Mouse (Mus musculus) limb, embryonic 15.5 days (tissue): ENCODE measurements around the gene Ptbp1. TPM values are rescaled to one million over a fixed set of nuclear protein-coding genes. Genes with fewer than 3 reads are reported as not detected.
A peak's percentile ranks its signal among the peaks of the same experiment; 100 is the strongest.

Experiments used
- ATAC-seq: fragments of 200-750 bp; cut with Nextera tagmentation; 2 replicates; pipeline ENCODE4 v1.8.0; 2017; ENCODE audit warnings: low read depth, moderate TSS enrichment; ENCODE audit not compliant: insufficient number of reproducible peaks, low FRiP score, low TSS enrichment
- H3K27ac ChIP-seq: fragments of 300-500 bp; sonication (generic); 2 replicates; pipeline ENCODE4 v1.5.1; 2015; ENCODE audit warnings: moderate library complexity, mild to moderate bottlenecking, inconsistent platforms
- H3K27me3 ChIP-seq: fragments of 300-500 bp; sonication (generic); 2 replicates; pipeline ENCODE4 v1.6.1; 2015; ENCODE audit warnings: inconsistent platforms
- H3K36me3 ChIP-seq: fragments of 300-500 bp; sonication (generic); 2 replicates; pipeline ENCODE4 v1.6.1; 2015; ENCODE audit warnings: inconsistent platforms
- H3K4me1 ChIP-seq: fragments of 300-500 bp; sonication (generic); 2 replicates; pipeline ENCODE4 v1.6.1; 2015; ENCODE audit warnings: inconsistent platforms
- H3K4me2 ChIP-seq: fragments of 300-500 bp; sonication (generic); 2 replicates; pipeline ENCODE4 v1.6.1; 2015; ENCODE audit warnings: mild to moderate bottlenecking, inconsistent platforms
- H3K4me3 ChIP-seq: fragments of 300-500 bp; sonication (generic); 2 replicates; pipeline ENCODE4 v1.5.1; 2015; ENCODE audit warnings: mild to moderate bottlenecking, inconsistent platforms
- H3K9ac ChIP-seq: fragments of 300-500 bp; sonication (generic); 2 replicates; pipeline ENCODE4 v1.6.1; 2015; ENCODE audit warnings: inconsistent platforms
- H3K9me3 ChIP-seq: fragments of 300-500 bp; sonication (generic); 2 replicates; pipeline ENCODE4 v1.6.1; 2016; ENCODE audit warnings: inconsistent platforms
- WGBS: fragments of 180-500 bp; shearing (Covaris S2); methylation state at CpG from one replicate; pipeline ENCODE4 v1.1.7; 2015; 5-methylcytosine and 5-hydroxymethylcytosine counted together
- polyA plus RNA-seq: library from polyadenylated mRNA; unstranded; fragments of >200 nt; fragmentation: Nextera tagmentation; extraction: Ambion mirVana; gene quantifications from 2 replicates; pipeline ENCODE4 v1.2.1, GENCODE M21; 2015

Gene Ptbp1
- polyA plus RNA-seq, 1 experiment from 2014 or later, result 303 TPM

DNA sequence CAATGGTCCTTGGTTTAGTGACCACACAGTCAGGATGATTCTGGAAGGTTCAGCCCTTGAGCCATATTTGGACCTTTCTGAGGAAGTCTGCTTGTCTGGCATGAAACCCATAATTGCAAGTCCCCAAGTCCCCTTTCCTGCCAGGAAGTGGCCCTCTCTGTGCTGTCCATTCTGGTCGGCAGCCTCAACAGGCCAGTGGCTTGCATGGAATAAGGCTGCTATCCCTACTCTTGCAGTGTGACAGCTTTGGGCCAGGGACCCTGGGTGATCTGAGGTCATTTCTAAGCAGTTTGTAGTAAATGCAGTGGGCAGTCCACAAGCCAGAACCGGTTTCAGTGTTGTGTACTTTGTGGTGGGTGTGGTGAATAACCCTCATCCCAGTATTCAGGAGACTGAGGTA, 16.1 kb upstream of the Ptbp1 start:
- ATAC-seq, result no peak
- H3K9me3 ChIP-seq, result no peaks in the 10 kb centered on the region
- no peak overlapping the region for H3K4me3 ChIP-seq
- WGBS, result 55% methylated on average over 2 of the region's 2 CpGs
- H3K4me2 ChIP-seq, result no peak overlapping the region
- H3K27me3 ChIP-seq, result no peaks in the 10 kb centered on the region
- H3K4me1 ChIP-seq, result peaks cover 32% of the 10 kb centered on the region
- no peak overlapping the region for H3K9ac ChIP-seq
- no peak overlapping the region for H3K27ac ChIP-seq
- no peaks in the 10 kb centered on the region for H3K36me3 ChIP-seq

DNA sequence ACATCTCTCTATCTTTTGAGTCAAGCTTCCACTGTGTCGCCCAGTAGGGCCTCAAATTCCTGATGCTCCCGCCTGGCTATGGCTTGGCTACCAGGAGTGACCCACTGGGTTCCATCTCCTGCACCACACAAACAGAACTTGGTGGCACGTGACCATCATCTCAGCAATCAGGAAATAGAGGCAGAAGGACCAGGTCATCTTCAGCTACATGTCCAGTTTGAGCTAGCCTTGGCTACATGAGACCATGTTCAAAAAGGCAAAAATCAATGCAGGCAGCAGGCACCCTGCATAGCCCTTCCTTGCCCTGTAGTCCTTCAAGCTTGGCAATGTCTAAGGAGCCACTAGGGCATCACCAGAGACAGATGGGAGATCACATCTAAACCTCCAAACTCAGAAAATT, 14.1 kb upstream of the Ptbp1 start:
- Histone ChIP-seq H3K9me3 (no peaks in the 10 kb centered on the region), H3K4me1 (peaks cover 30% of the 10 kb centered on the region), H3K36me3 (no peaks in the 10 kb centered on the region), H3K4me2 (peak overlapping the region; percentile 69), H3K27ac (peak overlapping the region; percentile 95), H3K27me3 (no peaks in the 10 kb centered on the region), H3K9ac (no peak overlapping the region), H3K4me3 (peak overlapping the region; percentile 39; the same call in 1 of the 2 replicates)
- ATAC-seq, result no peak
- WGBS, result 87% methylated on average over 3 of the region's 3 CpGs

DNA sequence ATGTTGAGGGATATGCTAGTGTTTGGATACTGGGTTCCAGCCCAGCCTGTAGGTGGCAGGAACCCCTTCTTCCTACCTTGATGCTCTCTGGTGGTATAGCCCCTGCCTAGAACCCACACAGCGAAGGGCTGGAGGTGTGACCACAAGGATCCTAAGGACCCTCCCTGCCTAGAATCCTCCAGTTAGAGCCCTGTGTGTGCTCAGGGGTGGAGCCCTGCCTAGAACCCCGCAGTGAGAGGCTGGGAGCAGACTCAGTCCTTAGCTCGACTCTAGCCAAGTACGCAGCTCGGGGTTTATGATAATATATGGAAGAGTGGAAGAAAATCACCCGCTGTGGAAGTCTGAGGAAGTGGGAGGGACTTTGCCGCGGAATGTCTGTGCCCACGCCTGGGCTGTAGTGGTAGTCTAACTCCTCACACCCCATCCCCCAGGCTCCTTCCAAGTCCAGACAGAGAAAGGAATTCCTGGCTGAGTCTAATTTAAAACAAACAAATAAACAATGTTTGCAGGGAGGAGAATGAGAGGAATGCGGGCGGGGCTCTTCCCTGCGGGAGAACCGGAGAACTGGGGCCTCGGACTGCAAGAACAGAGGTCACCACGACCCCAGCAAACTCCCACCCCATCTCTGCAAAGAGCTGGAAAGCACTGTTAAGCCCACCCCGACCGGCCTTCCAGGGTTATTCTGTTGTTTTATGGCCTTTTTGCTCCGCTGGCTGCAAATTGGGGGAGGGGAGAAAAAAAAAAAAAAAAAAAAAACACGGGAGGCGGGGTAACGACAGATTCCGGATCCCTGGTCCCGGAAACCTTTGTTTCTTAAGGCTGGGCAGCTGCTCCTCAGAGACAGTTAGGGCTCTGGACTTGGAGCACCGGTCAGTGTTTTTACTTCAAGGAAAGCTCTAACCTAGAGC, 13.3 kb upstream of the Ptbp1 start:
- WGBS, result 0% methylated on average over 24 of the region's 24 CpGs
- Histone ChIP-seq H3K4me2 (peak overlapping the region; percentile 69), H3K27ac (peak overlapping the region; percentile 95), H3K27me3 (no peaks in the 10 kb centered on the region), H3K4me3 (peak overlapping the region; percentile 39), H3K36me3 (no peaks in the 10 kb centered on the region), H3K4me1 (peaks cover 28% of the 10 kb centered on the region), H3K9me3 (no peaks in the 10 kb centered on the region), H3K9ac (peak overlapping the region; percentile 26; the same call in 1 of the 2 replicates)
- ATAC-seq, result peak; percentile 93

DNA sequence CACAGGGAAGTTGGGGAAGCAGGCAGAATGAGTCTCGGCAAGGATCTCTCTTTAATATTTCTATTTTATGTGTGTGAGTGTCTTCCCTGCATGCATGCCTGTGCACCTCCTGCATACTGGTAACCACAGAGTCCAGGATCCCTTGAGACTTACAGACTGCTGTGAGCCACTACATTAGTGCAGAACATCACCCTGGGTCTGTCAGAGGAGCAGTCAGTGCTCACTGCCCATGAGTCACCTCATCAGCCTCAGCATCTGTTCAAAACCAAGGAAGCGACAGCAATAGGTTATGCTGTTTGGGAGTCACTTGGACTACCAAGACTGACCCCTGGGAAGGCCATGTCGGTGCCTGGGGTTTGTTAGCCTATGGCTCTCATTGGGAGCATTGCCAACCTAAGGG, 11.9 kb upstream of the Ptbp1 start:
- no peak overlapping the region for H3K9ac ChIP-seq
- WGBS, result 66% methylated on average over 3 of the region's 3 CpGs
- H3K36me3 ChIP-seq, result no peaks in the 10 kb centered on the region
- peak overlapping the region; percentile 57; the same call in 1 of the 2 replicates for H3K27ac ChIP-seq
- H3K4me3 ChIP-seq, result no peak overlapping the region
- H3K27me3 ChIP-seq, result no peaks in the 10 kb centered on the region
- no peaks in the 10 kb centered on the region for H3K9me3 ChIP-seq
- no peak for ATAC-seq
- H3K4me1 ChIP-seq, result peaks cover 28% of the 10 kb centered on the region
- H3K4me2 ChIP-seq, result no peak overlapping the region

DNA sequence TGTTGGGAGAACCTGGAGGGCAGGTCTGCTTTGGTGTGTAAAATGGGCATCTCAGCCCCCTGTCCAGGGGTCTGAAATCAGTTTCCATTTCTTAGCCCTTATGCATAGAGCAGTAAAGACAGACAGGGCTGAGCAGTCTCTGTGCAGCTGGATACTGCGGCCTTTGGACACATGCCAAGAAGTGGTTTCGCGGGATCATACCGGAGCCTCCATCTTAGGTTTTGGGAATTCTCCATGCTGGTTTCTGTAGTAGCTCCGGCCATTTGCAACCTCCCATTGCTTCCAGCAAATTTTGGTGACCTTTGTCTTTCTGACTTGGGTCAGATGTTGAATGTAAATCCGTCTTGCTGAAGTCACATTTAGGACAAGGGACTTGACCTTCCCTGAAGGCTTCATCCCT, 10.8 kb upstream of the Ptbp1 start:
- H3K9me3 ChIP-seq, result no peaks in the 10 kb centered on the region
- no peaks in the 10 kb centered on the region for H3K27me3 ChIP-seq
- H3K4me3 ChIP-seq, result no peak overlapping the region
- no peak overlapping the region for H3K9ac ChIP-seq
- no peaks in the 10 kb centered on the region for H3K36me3 ChIP-seq
- peak overlapping the region; percentile 35; the same call in 1 of the 2 replicates for H3K27ac ChIP-seq
- H3K4me1 ChIP-seq, result peaks cover 28% of the 10 kb centered on the region
- no peak for ATAC-seq
- 36% methylated on average over 6 of the region's 6 CpGs for WGBS
- H3K4me2 ChIP-seq, result no peak overlapping the region

DNA sequence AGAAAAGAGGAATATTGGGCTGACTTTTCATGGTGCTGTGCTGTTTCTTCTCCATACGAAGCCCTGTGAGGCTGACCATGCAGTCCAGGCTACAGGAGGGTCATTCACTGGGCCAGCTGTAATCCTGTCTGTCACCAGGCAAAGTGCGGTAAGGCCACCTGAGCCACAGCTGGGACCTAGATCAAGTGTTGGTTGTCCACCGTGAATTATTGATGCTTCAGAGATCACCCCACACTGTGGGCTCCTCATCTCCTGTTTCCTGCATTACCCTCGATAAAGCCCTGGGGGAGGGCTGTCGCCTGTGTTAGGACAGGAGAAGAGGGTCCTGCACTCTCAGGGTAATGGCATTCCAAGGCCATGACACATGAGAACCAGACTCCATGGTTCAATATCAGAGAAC, 7.7 kb upstream of the Ptbp1 start:
- Histone ChIP-seq H3K4me1 (peaks cover 17% of the 10 kb centered on the region), H3K36me3 (no peaks in the 10 kb centered on the region), H3K4me2 (no peak overlapping the region), H3K9me3 (no peaks in the 10 kb centered on the region), H3K4me3 (no peak overlapping the region), H3K9ac (no peak overlapping the region), H3K27ac (no peak overlapping the region), H3K27me3 (no peaks in the 10 kb centered on the region)
- ATAC-seq, result no peak
- 54% methylated on average over 5 of the region's 5 CpGs for WGBS

DNA sequence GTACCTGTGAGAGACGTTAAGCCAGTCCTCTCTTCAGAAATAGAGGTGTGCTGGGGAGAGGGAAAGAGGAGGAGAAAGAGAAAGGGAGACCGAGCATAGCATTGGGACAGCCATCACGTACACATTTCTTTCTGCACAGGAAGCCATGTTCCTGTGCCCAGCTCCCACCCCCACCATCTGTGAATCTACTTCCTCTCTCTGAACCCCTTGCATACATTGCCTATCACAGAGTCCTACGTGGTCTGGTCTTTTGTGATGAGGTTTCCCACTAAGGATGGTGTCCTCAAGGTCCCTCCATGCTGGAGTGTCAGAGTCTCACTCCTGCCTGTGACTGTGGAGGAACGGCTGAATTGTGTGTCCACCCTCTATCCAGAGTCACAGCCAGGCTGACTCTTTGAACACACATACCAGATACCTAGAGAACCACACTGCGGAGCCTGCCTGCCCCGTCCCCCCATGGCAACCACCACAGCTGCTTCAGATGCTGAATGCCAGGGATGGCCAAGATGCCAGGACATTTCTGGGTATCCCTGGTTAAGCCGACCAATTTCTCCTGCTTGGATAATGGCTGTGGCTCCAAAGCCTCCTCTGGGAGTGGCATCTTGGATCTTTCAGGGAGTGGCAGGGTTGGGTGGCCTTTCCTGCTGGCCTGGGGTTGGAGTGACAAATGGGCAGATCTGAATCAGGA, 4.1 kb upstream of the Ptbp1 start:
- no peak overlapping the region for H3K4me3 ChIP-seq
- H3K36me3 ChIP-seq, result no peaks in the 10 kb centered on the region
- no peak overlapping the region for H3K9ac ChIP-seq
- no peaks in the 10 kb centered on the region for H3K27me3 ChIP-seq
- no peak overlapping the region for H3K4me2 ChIP-seq
- no peaks in the 10 kb centered on the region for H3K9me3 ChIP-seq
- no peak for ATAC-seq
- H3K27ac ChIP-seq, result no peak overlapping the region
- H3K4me1 ChIP-seq, result peaks cover 22% of the 10 kb centered on the region
- WGBS, result 80% methylated on average over 8 of the region's 8 CpGs

DNA sequence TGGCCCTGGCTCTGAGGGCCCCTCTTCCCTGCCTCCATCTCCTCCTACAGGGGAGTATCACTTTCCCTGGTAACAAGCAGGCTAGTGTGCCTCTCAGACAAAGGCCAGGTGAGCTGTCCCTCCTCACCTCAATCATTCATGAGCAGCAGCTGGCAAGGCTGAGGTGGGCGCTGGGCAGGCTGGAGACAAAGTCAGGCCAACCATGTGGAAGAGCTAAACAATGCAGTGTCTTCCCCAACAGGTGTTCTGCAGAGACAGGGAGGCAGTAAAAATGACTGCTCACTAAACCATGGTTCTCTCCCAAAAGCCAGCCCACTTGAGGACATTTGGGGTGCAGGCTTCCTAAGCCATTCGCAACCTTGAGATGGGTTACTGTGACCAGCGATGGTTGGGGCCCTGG, 2.6 kb upstream of the Ptbp1 start:
- Histone ChIP-seq H3K9ac (no peak overlapping the region), H3K27ac (peak overlapping the region; percentile 100), H3K9me3 (no peaks in the 10 kb centered on the region), H3K36me3 (peaks cover 4% of the 10 kb centered on the region), H3K4me1 (peaks cover 27% of the 10 kb centered on the region), H3K4me3 (no peak overlapping the region), H3K27me3 (no peaks in the 10 kb centered on the region), H3K4me2 (peak overlapping the region; percentile 72; the same call in 1 of the 2 replicates)
- no peak for ATAC-seq
- 60% methylated on average over 3 of the region's 3 CpGs for WGBS

DNA sequence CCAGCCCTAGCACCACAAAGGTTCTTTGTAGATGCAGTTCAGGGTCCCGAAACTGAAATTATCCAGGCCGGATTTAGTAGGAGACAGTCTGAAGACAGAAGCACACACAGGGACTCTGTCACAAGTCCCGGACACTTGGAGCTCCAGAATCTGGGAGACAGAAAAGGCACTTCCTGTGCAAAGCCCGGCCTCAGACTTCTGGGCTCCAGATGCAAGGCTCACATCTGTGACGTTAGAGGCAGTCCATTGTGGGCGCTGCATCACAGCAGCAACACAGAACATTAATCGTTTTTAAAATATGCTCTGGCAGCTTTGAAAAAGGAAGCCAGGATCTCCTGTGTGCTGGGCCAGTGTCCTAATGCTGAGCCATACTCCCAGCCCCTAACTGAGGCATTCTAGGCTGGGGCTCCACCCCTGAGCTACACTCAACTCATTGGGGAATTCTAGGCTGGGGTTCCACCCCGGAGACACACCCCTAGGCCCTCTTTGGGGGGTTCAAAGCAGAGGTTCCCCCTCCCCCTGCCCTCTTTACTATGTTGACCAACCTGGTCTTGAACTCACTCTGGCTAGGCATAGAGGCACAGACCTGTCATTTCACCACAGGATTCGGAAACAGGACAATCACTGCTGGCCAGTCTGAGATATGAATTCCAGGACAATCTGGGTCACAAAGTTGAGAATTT, 2.0 kb upstream of the Ptbp1 start:
- no peaks in the 10 kb centered on the region for H3K27me3 ChIP-seq
- WGBS, result 25% methylated on average over 9 of the region's 9 CpGs
- H3K27ac ChIP-seq, result peak overlapping the region; percentile 100
- H3K4me1 ChIP-seq, result peaks cover 33% of the 10 kb centered on the region
- no peaks in the 10 kb centered on the region for H3K9me3 ChIP-seq
- peak overlapping the region; percentile 96; the same call in 1 of the 2 replicates for H3K4me3 ChIP-seq
- no peak for ATAC-seq
- peak overlapping the region; percentile 72 for H3K4me2 ChIP-seq
- 0 out of 2 replicates have a peak overlapping the region, but pooled peaks have one; percentile 4 for H3K9ac ChIP-seq
- H3K36me3 ChIP-seq, result peaks cover 8% of the 10 kb centered on the region

DNA sequence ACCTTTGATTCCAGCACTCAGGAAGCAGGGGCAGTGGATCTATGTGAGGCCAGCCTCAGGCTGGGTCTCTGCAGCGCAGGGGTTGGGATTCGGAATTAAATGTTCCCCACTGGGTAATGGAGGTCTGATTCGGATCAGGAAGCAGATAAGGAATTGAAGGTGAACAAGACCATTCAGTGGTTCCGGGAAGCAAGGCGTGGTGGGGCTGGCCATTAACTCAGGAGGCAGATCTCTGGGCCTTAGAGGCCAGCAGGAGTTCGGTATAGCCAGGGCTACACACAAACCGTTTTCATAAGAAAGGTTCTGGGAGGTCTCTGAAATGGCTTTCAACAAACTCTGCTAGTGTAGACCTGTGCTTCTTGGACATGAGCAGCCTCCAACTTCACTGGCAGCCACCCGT, 1.4 kb upstream of the Ptbp1 start:
- WGBS, result 18% methylated on average over 8 of the region's 8 CpGs
- H3K27ac ChIP-seq, result peak overlapping the region; percentile 100
- peak overlapping the region; percentile 72 for H3K4me2 ChIP-seq
- H3K9me3 ChIP-seq, result no peaks in the 10 kb centered on the region
- H3K36me3 ChIP-seq, result peaks cover 14% of the 10 kb centered on the region
- peaks cover 39% of the 10 kb centered on the region for H3K4me1 ChIP-seq
- ATAC-seq, result no peak
- peak overlapping the region; percentile 96 for H3K4me3 ChIP-seq
- no peaks in the 10 kb centered on the region for H3K27me3 ChIP-seq
- 0 out of 2 replicates have a peak overlapping the region, but pooled peaks have one; percentile 4 for H3K9ac ChIP-seq

DNA sequence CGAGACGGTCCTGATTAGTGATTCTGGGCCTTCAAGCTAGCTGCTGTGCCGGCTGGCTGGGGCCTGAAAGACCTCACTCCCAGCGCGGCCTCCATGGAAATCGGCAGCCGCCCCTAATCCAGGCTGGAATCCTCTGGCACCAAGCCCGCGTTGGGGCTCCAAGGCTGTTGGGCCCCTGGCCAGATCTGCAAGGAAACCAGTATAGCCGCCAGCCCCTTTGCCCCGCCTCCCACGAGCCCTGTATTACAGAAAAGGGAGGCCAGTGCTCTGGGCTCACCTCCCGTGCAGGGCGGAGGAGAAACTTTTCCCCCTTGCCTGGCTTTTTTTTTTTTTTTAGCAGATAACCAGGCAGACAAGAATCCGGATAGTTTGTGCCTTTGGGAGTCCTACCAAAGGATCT, 835 bp upstream of the Ptbp1 start:
- no peaks in the 10 kb centered on the region for H3K9me3 ChIP-seq
- peak overlapping the region; percentile 72 for H3K4me2 ChIP-seq
- H3K27me3 ChIP-seq, result no peaks in the 10 kb centered on the region
- peak; percentile 66 for ATAC-seq
- 0% methylated on average over 15 of the region's 15 CpGs for WGBS
- H3K27ac ChIP-seq, result peak overlapping the region; percentile 100
- H3K36me3 ChIP-seq, result peaks cover 17% of the 10 kb centered on the region
- peaks cover 44% of the 10 kb centered on the region for H3K4me1 ChIP-seq
- H3K4me3 ChIP-seq, result peak overlapping the region; percentile 96
- H3K9ac ChIP-seq, result peak overlapping the region; percentile 61
